Mouse (Mus musculus) midbrain, embryonic 15.5 days (tissue): ENCODE results near the gene Thrb. TPM values are rescaled to one million over a fixed set of nuclear protein-coding genes. Genes with fewer than 3 reads are reported as not detected.

Source experiments
- ATAC-seq: fragments of 200-750 bp; cut with Nextera tagmentation; replicated peaks from 2 replicates; pipeline ENCODE4 v1.8.0; 2017; ENCODE audit warnings: moderate TSS enrichment
- H3K27ac ChIP-seq: fragments of 300-500 bp; sonication (generic); 2 replicates; pipeline ENCODE4 v1.5.1; 2015; ENCODE audit warnings: mild to moderate bottlenecking, inconsistent platforms
- H3K27me3 ChIP-seq: fragments of 300-500 bp; sonication (generic); replicated peaks from 2 replicates; pipeline ENCODE4 v1.6.1; 2015; ENCODE audit warnings: inconsistent platforms
- H3K36me3 ChIP-seq: fragments of 300-500 bp; sonication (generic); replicated peaks from 2 replicates; pipeline ENCODE4 v1.6.1; 2015; ENCODE audit warnings: inconsistent platforms
- H3K4me1 ChIP-seq: fragments of 300-500 bp; sonication (generic); 2 replicates; pipeline ENCODE4 v1.6.1; 2015; ENCODE audit warnings: inconsistent platforms
- H3K4me2 ChIP-seq: fragments of 300-500 bp; sonication (generic); 2 replicates; pipeline ENCODE4 v1.6.1; 2015; ENCODE audit warnings: inconsistent platforms, mild to moderate bottlenecking, moderate library complexity
- H3K4me3 ChIP-seq: fragments of 300-500 bp; sonication (generic); 2 replicates; pipeline ENCODE4 v1.5.1; 2015; ENCODE audit warnings: mild to moderate bottlenecking, inconsistent platforms
- H3K9ac ChIP-seq: fragments of 300-500 bp; sonication (generic); 2 replicates; pipeline ENCODE4 v1.6.1; 2015; ENCODE audit warnings: mild to moderate bottlenecking, inconsistent platforms
- H3K9me3 ChIP-seq: fragments of 300-500 bp; sonication (generic); 2 replicates; pipeline ENCODE4 v1.6.1; 2016; ENCODE audit warnings: inconsistent platforms
- WGBS: fragments of 180-500 bp; shearing (Covaris S2); methylation state at CpG from one replicate; pipeline ENCODE4 v1.1.7; 2015; ENCODE audit warnings: mixed read lengths; 5-methylcytosine and 5-hydroxymethylcytosine counted together
- polyA plus RNA-seq: library from polyadenylated mRNA; unstranded; fragments of >200 nt; fragmentation: Nextera tagmentation; extraction: Ambion mirVana; gene quantifications from 2 replicates; pipeline ENCODE4 v1.2.1, GENCODE M21; 2015

The Thrb gene
- polyA plus RNA-seq, 1 experiment from 2014 or later = 2.3 TPM

GRCm38 (mm10) chr14:17862651-17863050, 202.6 kb downstream of the Thrb start:
- Histone ChIP-seq H3K4me3 (no peak overlapping the region), H3K27ac (no peak overlapping the region), H3K4me1 (no peaks in the 10 kb centered on the region), H3K4me2 (no peak overlapping the region), H3K27me3 (no peaks in the 10 kb centered on the region), H3K9ac (no peak overlapping the region), H3K36me3 (no peaks in the 10 kb centered on the region), H3K9me3 (no peaks in the 10 kb centered on the region)
- no peak for ATAC-seq
- 83% methylated on average over 3 of the region's 3 CpGs for WGBS

- Histone ChIP-seq H3K4me2 (no peak overlapping the region), H3K4me3 (no peak overlapping the region), H3K36me3 (no peaks in the 10 kb centered on the region), H3K9me3 (no peaks in the 10 kb centered on the region), H3K9ac (no peak overlapping the region), H3K27ac (no peak overlapping the region), H3K4me1 (no peaks in the 10 kb centered on the region), H3K27me3 (no peaks in the 10 kb centered on the region)
- ATAC-seq = no peak
- WGBS = 72% methylated on average over 6 of the region's 6 CpGs
Observed at GRCm38 (mm10) chr14:17863701-17864320, 203.8 kb downstream of the Thrb start.

- 87% methylated on average over 6 of the region's 6 CpGs for WGBS
- no peaks in the 10 kb centered on the region for H3K36me3 ChIP-seq
- no peaks in the 10 kb centered on the region for H3K9me3 ChIP-seq
Observed at GRCm38 (mm10) chr14:17868326-17868725, 208.3 kb downstream of the Thrb start.

GRCm38 (mm10) chr14:17875946-17876345, 215.9 kb downstream of the Thrb start:
- Histone ChIP-seq H3K9ac (no peak overlapping the region), H3K4me2 (no peak overlapping the region), H3K4me1 (no peaks in the 10 kb centered on the region), H3K27me3 (no peaks in the 10 kb centered on the region), H3K4me3 (no peak overlapping the region), H3K27ac (no peak overlapping the region), H3K36me3 (no peaks in the 10 kb centered on the region), H3K9me3 (no peaks in the 10 kb centered on the region)
- ATAC-seq = no peak
- WGBS = 75% methylated on average over 2 of the region's 2 CpGs

More at GRCm38 (mm10) chr14:17868326-17868725, 208.3 kb downstream of the Thrb start:
- ATAC-seq = no peak
- no peaks in the 10 kb centered on the region for H3K27me3 ChIP-seq
- H3K27ac ChIP-seq = no peak overlapping the region
- H3K4me2 ChIP-seq = no peak overlapping the region
- H3K4me1 ChIP-seq = no peaks in the 10 kb centered on the region
- H3K9ac ChIP-seq = no peak overlapping the region
- no peak overlapping the region for H3K4me3 ChIP-seq

GRCm38 (mm10) chr14:17879446-17879845, 219.4 kb downstream of the Thrb start:
- WGBS = 88% methylated on average over 5 of the region's 5 CpGs
- H3K4me1 ChIP-seq = no peaks in the 10 kb centered on the region
- H3K4me2 ChIP-seq = no peak overlapping the region
- no peak for ATAC-seq
- no peaks in the 10 kb centered on the region for H3K36me3 ChIP-seq
- no peak overlapping the region for H3K27ac ChIP-seq
- no peak overlapping the region for H3K9ac ChIP-seq
- H3K9me3 ChIP-seq = no peaks in the 10 kb centered on the region
- no peaks in the 10 kb centered on the region for H3K27me3 ChIP-seq
- H3K4me3 ChIP-seq = no peak overlapping the region

- H3K4me1 ChIP-seq = no peaks in the 10 kb centered on the region
- H3K27ac ChIP-seq = no peak overlapping the region
- H3K9ac ChIP-seq = no peak overlapping the region
- H3K9me3 ChIP-seq = no peaks in the 10 kb centered on the region
- no peak for ATAC-seq
- H3K27me3 ChIP-seq = no peaks in the 10 kb centered on the region
- no peak overlapping the region for H3K4me2 ChIP-seq
- no peak overlapping the region for H3K4me3 ChIP-seq
- 73% methylated on average over 13 of the region's 13 CpGs for WGBS
- no peaks in the 10 kb centered on the region for H3K36me3 ChIP-seq
Observed at GRCm38 (mm10) chr14:17884884-17885283, 224.8 kb downstream of the Thrb start.

- 86% methylated on average over 3 of the region's 3 CpGs for whole genome bisulfite sequencing
- Histone ChIP-seq H3K9me3 (no peaks in the 10 kb centered on the region), H3K27me3 (no peaks in the 10 kb centered on the region), H3K4me2 (no peak overlapping the region), H3K36me3 (no peaks in the 10 kb centered on the region), H3K4me1 (no peaks in the 10 kb centered on the region), H3K4me3 (no peak overlapping the region), H3K9ac (no peak overlapping the region), H3K27ac (no peak overlapping the region)
- ATAC-seq = no peak
Observed at GRCm38 (mm10) chr14:17885320-17885719, 225.3 kb downstream of the Thrb start.

- Histone ChIP-seq H3K27me3 (no peaks in the 10 kb centered on the region), H3K4me3 (no peak overlapping the region), H3K9ac (no peak overlapping the region), H3K36me3 (no peaks in the 10 kb centered on the region), H3K9me3 (no peaks in the 10 kb centered on the region), H3K4me2 (no peak overlapping the region), H3K27ac (no peak overlapping the region), H3K4me1 (no peaks in the 10 kb centered on the region)
- ATAC-seq = no peak
- 96% methylated on average over 1 of the region's 1 CpGs for WGBS
Observed at GRCm38 (mm10) chr14:17894791-17895190, 234.7 kb downstream of the Thrb start.

- Histone ChIP-seq H3K27ac (no peak overlapping the region), H3K27me3 (no peaks in the 10 kb centered on the region), H3K4me3 (no peak overlapping the region), H3K9me3 (no peaks in the 10 kb centered on the region), H3K36me3 (no peaks in the 10 kb centered on the region), H3K4me1 (no peaks in the 10 kb centered on the region), H3K9ac (no peak overlapping the region), H3K4me2 (no peak overlapping the region)
- ATAC-seq = no peak
- 95% methylated on average over 6 of the region's 6 CpGs for WGBS
Observed at GRCm38 (mm10) chr14:17899733-17900413, 239.8 kb downstream of the Thrb start.

GRCm38 (mm10) chr14:17900414-17900795, 240.3 kb downstream of the Thrb start:
- no peak overlapping the region for H3K4me3 ChIP-seq
- no peaks in the 10 kb centered on the region for H3K9me3 ChIP-seq
- no peaks in the 10 kb centered on the region for H3K4me1 ChIP-seq
- WGBS = 38% methylated on average over 3 of the region's 3 CpGs
- no peak overlapping the region for H3K27ac ChIP-seq
- H3K9ac ChIP-seq = no peak overlapping the region
- no peak for ATAC-seq
- no peak overlapping the region for H3K4me2 ChIP-seq
- H3K36me3 ChIP-seq = no peaks in the 10 kb centered on the region
- no peaks in the 10 kb centered on the region for H3K27me3 ChIP-seq

GRCm38 (mm10) chr14:17902426-17902825, 242.4 kb downstream of the Thrb start:
- ATAC-seq = no peak
- WGBS = 76% methylated on average over 2 of the region's 2 CpGs
- Histone ChIP-seq H3K27me3 (no peaks in the 10 kb centered on the region), H3K9me3 (no peaks in the 10 kb centered on the region), H3K4me3 (no peak overlapping the region), H3K27ac (no peak overlapping the region), H3K4me1 (no peaks in the 10 kb centered on the region), H3K4me2 (no peak overlapping the region), H3K36me3 (no peaks in the 10 kb centered on the region), H3K9ac (no peak overlapping the region)

GRCm38 (mm10) chr14:17903121-17903520, 243.1 kb downstream of the Thrb start:
- no peak for ATAC-seq
- Histone ChIP-seq H3K36me3 (no peaks in the 10 kb centered on the region), H3K27ac (no peak overlapping the region), H3K4me1 (no peaks in the 10 kb centered on the region), H3K9ac (no peak overlapping the region), H3K4me3 (no peak overlapping the region), H3K4me2 (no peak overlapping the region), H3K27me3 (no peaks in the 10 kb centered on the region), H3K9me3 (no peaks in the 10 kb centered on the region)
- WGBS = 84% methylated on average over 2 of the region's 2 CpGs

- 65% methylated on average over 1 of the region's 1 CpGs for WGBS
Observed at GRCm38 (mm10) chr14:17904554-17904953, 244.5 kb downstream of the Thrb start.

More at GRCm38 (mm10) chr14:17904554-17904953, 244.5 kb downstream of the Thrb start:
- Histone ChIP-seq H3K9me3 (no peaks in the 10 kb centered on the region), H3K9ac (no peak overlapping the region), H3K27ac (no peak overlapping the region), H3K4me3 (no peak overlapping the region), H3K4me1 (no peaks in the 10 kb centered on the region), H3K4me2 (no peak overlapping the region), H3K27me3 (no peaks in the 10 kb centered on the region), H3K36me3 (no peaks in the 10 kb centered on the region)
- ATAC-seq = no peak
